7 mouse cellular contexts compared by ENCODE assay signal in genomic region chr11:113785406-113786171, GRCm38 (mm10). TPM values are rescaled to one million over a fixed set of nuclear protein-coding genes. Genes with fewer than 3 reads are reported as not detected.
DNase-seq lines count a peak whose midpoint lies in the region; ATAC-seq lines count a peak whose summit lies in the region.

No protein-coding gene starts in this region.

- peak overlapping the region; percentile 20 for H3K4me3 ChIP-seq in embryonic facial prominence, embryonic 12.5 days
- H3K4me3 ChIP-seq in kidney, embryonic 16.5 days (ENCODE audit: low read length) = peak overlapping the region; percentile 31
- peak overlapping the region; percentile 31; the same call in 1 of the 2 replicates for H3K4me3 ChIP-seq in liver, embryonic 11.5 days (ENCODE audit: low read depth, low read length)
- H3K4me3 ChIP-seq in neural tube, embryonic 11.5 days (ENCODE audit: low read depth, low read length) = peak overlapping the region; percentile 31

- H3K27ac ChIP-seq in embryonic facial prominence, embryonic 12.5 days = peak overlapping the region; percentile 99
- peak overlapping the region; percentile 97 for H3K27ac ChIP-seq in kidney, embryonic 16.5 days (ENCODE audit: low read length)
- peak overlapping the region; percentile 70 for H3K27ac ChIP-seq in liver, embryonic 11.5 days (ENCODE audit: low read depth, low read length)
- H3K27ac ChIP-seq in neural tube, embryonic 11.5 days (ENCODE audit: low read depth, low read length) = peak overlapping the region; percentile 99

- H3K4me1 ChIP-seq in embryonic facial prominence, embryonic 12.5 days = peaks cover 57% of the 10 kb centered on the region
- peaks cover 56% of the 10 kb centered on the region for H3K4me1 ChIP-seq in kidney, embryonic 16.5 days (ENCODE audit: insufficient read depth, low read length)
- peaks cover 42% of the 10 kb centered on the region for H3K4me1 ChIP-seq in liver, embryonic 11.5 days (replicated peaks; ENCODE audit: control insufficient read depth, insufficient read depth, low read length)
- H3K4me1 ChIP-seq in neural tube, embryonic 11.5 days (ENCODE audit: control insufficient read depth, insufficient read depth, low read length) = peaks cover 40% of the 10 kb centered on the region

- WGBS in embryonic facial prominence, embryonic 12.5 days = under 1% methylated on average over 19 of the region's 19 CpGs
- 4% methylated on average over 19 of the region's 19 CpGs for WGBS in kidney, embryonic 16.5 days
- 7% methylated on average over 19 of the region's 19 CpGs for WGBS in liver, embryonic 11.5 days
- WGBS in neural tube, embryonic 11.5 days = 0% methylated on average over 19 of the region's 19 CpGs

- ATAC-seq in embryonic facial prominence, embryonic 12.5 days (ENCODE audit: insufficient number of reproducible peaks, insufficient read depth, low FRiP score, low TSS enrichment) = peak; percentile 88
- peak; percentile 89 for ATAC-seq in kidney, embryonic 16.5 days (ENCODE audit: low FRiP score, low TSS enrichment)
- ATAC-seq in liver, embryonic 11.5 days (replicated peaks; ENCODE audit: low FRiP score) = peak; percentile 87
- peak; percentile 92 for ATAC-seq in neural tube, embryonic 11.5 days (ENCODE audit: insufficient read depth, low FRiP score, low TSS enrichment)

- H3K9me3 ChIP-seq in embryonic facial prominence, embryonic 12.5 days = no peaks in the 10 kb centered on the region
- H3K9me3 ChIP-seq in kidney, embryonic 16.5 days (ENCODE audit: low read length) = no peaks in the 10 kb centered on the region
- no peaks in the 10 kb centered on the region for H3K9me3 ChIP-seq in liver, embryonic 11.5 days (ENCODE audit: control insufficient read depth, low read length)
- H3K9me3 ChIP-seq in neural tube, embryonic 11.5 days (ENCODE audit: control insufficient read depth, low read length) = no peaks in the 10 kb centered on the region

- no peaks in the 10 kb centered on the region for H3K27me3 ChIP-seq in embryonic facial prominence, embryonic 12.5 days
- H3K27me3 ChIP-seq in kidney, embryonic 16.5 days (ENCODE audit: insufficient read depth, low read length) = no peaks in the 10 kb centered on the region
- H3K27me3 ChIP-seq in liver, embryonic 11.5 days (replicated peaks; ENCODE audit: control insufficient read depth, insufficient read depth, low read length) = 0 out of 2 replicates have a peak, but pooled peaks cover 2% of the 10 kb centered on the region
- H3K27me3 ChIP-seq in neural tube, embryonic 11.5 days (ENCODE audit: control insufficient read depth, insufficient read depth, low read length) = no peaks in the 10 kb centered on the region

- no peaks in the 10 kb centered on the region for H3K36me3 ChIP-seq in embryonic facial prominence, embryonic 12.5 days
- no peaks in the 10 kb centered on the region for H3K36me3 ChIP-seq in kidney, embryonic 16.5 days (ENCODE audit: insufficient read depth, low read length)
- H3K36me3 ChIP-seq in liver, embryonic 11.5 days (ENCODE audit: control insufficient read depth, insufficient read depth, low read length) = no peaks in the 10 kb centered on the region
- no peaks in the 10 kb centered on the region for H3K36me3 ChIP-seq in neural tube, embryonic 11.5 days (ENCODE audit: control insufficient read depth, insufficient read depth, low read length)

- peak overlapping the region; percentile 51 for H3K9ac ChIP-seq in embryonic facial prominence, embryonic 12.5 days
- H3K9ac ChIP-seq in kidney, embryonic 16.5 days (replicated peaks; ENCODE audit: low read length) = peak overlapping the region; percentile 67
- peak overlapping the region; percentile 42 for H3K9ac ChIP-seq in liver, embryonic 11.5 days (ENCODE audit: low read depth, low read length)
- H3K9ac ChIP-seq in neural tube, embryonic 11.5 days (ENCODE audit: low read length) = peak overlapping the region; percentile 71

- H3K4me2 ChIP-seq in embryonic facial prominence, embryonic 12.5 days (replicated peaks) = peak overlapping the region; percentile 53
- H3K4me2 ChIP-seq in kidney, embryonic 16.5 days (replicated peaks; ENCODE audit: low read depth, low read length) = peak overlapping the region; percentile 56
- H3K4me2 ChIP-seq in liver, embryonic 11.5 days = peak overlapping the region; percentile 65
- H3K4me2 ChIP-seq in neural tube, embryonic 11.5 days (ENCODE audit: low read depth) = peak overlapping the region; percentile 65

- peak; percentile 62 for DNase-seq in adrenal gland, postnatal 14 days
- peak; percentile 58 for DNase-seq in heart, adult 8-10 months (ENCODE audit: low spot score)
- peak; percentile 76 for DNase-seq in liver, embryonic 11.5 days (ENCODE audit: low spot score)
- DNase-seq in neural tube, embryonic 11.5 days (ENCODE audit: low spot score) = peak; percentile 94
- DNase-seq in thymus, postnatal 10 days (ENCODE audit: low spot score in 2 of 2) = peak; percentile 33 to 49

RNA-seq across cellular contexts. Expression of gene Cdc42ep4, which starts 33.9 kb away (rescaled TPM):
- total RNA-seq in adrenal gland, postnatal 14 days (2021) = 76.8 and 82.7 TPM in 2 replicates
- 116 and 118 TPM in 2 replicates for polyA plus RNA-seq in embryonic facial prominence, embryonic 12.5 days (2016; fragmentation: Nextera tagmentation; extraction: Ambion mirVana)
- total RNA-seq in heart, adult 8-10 months (2022) = 10 to 100 TPM in 3 of 4 experiments, 1 to 10 TPM in 1; 9.7 to 16.5 (median 14.7) TPM
- 73.9 and 74.5 TPM in 2 replicates for polyA plus RNA-seq in kidney, embryonic 16.5 days (2015; fragmentation: Nextera tagmentation; extraction: Ambion mirVana)
- polyA plus RNA-seq in liver, embryonic 11.5 days (2014; fragmentation: Nextera tagmentation; extraction: Ambion mirVana) = 26.0 and 29.5 TPM in 2 replicates
- polyA plus RNA-seq in neural tube, embryonic 11.5 days (2014; fragmentation: Nextera tagmentation; extraction: Ambion mirVana) = 73.3 and 78.2 TPM in 2 replicates

Comparison
In these comparisons a context has a peak if more than half of its experiments do, and no peak if none do; other contexts are left out.
1. Peak in every context shown above with its lines: DNase-seq, ATAC-seq, H3K4me3 ChIP-seq and H3K27ac ChIP-seq.
2. DNase-seq: peak in every context shown above with its lines; median percentile 94 in neural tube, embryonic 11.5 days; 76 in liver, embryonic 11.5 days; 62 in adrenal gland, postnatal 14 days; 58 in heart, adult 8-10 months; 41 in thymus, postnatal 10 days.